Comparison of ENCODE assay signal across 8 mouse cellular contexts in the genomic region with DNA sequence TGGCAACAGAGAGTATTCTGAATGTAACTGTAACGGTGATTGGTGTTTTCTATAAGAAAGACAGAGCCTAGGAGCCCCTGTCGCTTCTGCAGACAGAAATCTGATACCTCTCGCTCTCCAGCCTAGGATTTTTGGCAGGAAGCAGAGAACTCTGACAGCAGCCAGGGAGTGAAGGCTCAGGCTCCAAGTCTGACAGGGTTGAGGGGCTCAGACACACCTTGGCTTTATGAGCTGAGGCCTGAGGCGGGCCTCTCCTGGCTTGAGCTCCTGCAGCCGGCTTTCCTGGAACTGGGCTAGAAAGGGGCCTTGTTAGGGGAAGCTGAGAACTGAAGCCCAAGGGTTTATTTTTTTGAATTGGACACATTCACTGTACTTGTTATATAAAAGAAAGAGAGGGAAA. TPM values are rescaled to one million over a fixed set of nuclear protein-coding genes. Genes with fewer than 3 reads are reported as not detected.
DNase-seq lines count a peak whose midpoint lies in the region; ATAC-seq and TF ChIP-seq lines count a peak whose summit lies in the region.

No protein-coding gene starts in this region.

- no peaks in the 10 kb centered on the region for H3K27me3 ChIP-seq in forebrain, embryonic 16.5 days (replicated peaks; ENCODE audit: control insufficient read depth, insufficient read depth, low read length)
- no peaks in the 10 kb centered on the region for H3K27me3 ChIP-seq in limb, embryonic 15.5 days
- H3K27me3 ChIP-seq in liver, embryonic 12.5 days (replicated peaks) = no peaks in the 10 kb centered on the region

- H3K4me2 ChIP-seq in forebrain, embryonic 16.5 days (ENCODE audit: low read length) = no peak overlapping the region
- H3K4me2 ChIP-seq in limb, embryonic 15.5 days = peak overlapping the region; percentile 37
- no peak overlapping the region for H3K4me2 ChIP-seq in liver, embryonic 12.5 days

- intact Hi-C loops in gastrocnemius, postnatal 36 days (cut with DNase I) = no loop called here

- peak; percentile 50 for DNase-seq in gastrocnemius, postnatal 25 days
- no peak for DNase-seq in gastrocnemius, postnatal 36 days
- DNase-seq in brain, embryonic 14.5 days (ENCODE audit: low read depth) = peak; percentile 90
- DNase-seq in MN1 (ENCODE audit: low spot score) = no peak
- DNase-seq in kidney, postnatal 25 days = no peak

- 0 out of 2 replicates have a peak overlapping the region, but pooled peaks have one; percentile 25 for H3K9ac ChIP-seq in forebrain, embryonic 16.5 days (replicated peaks; ENCODE audit: low read depth, low read length)
- H3K9ac ChIP-seq in limb, embryonic 15.5 days = no peak overlapping the region; the same call in 1 of the 2 replicates
- no peak overlapping the region for H3K9ac ChIP-seq in liver, embryonic 12.5 days

- no peak overlapping the region for H3K4me3 ChIP-seq in forebrain, embryonic 16.5 days (replicated peaks; ENCODE audit: low read length)
- H3K4me3 ChIP-seq in limb, embryonic 15.5 days = peak overlapping the region; percentile 20; the same call in 1 of the 2 replicates
- H3K4me3 ChIP-seq in liver, embryonic 12.5 days = no peak overlapping the region

- peak; percentile 59 for ATAC-seq in forebrain, embryonic 16.5 days
- ATAC-seq in limb, embryonic 15.5 days (ENCODE audit: insufficient number of reproducible peaks, low FRiP score, low TSS enrichment, low read depth) = peak; percentile 95
- no peak for ATAC-seq in liver, embryonic 12.5 days

- 10% methylated on average over 5 of the region's 5 CpGs for WGBS in forebrain, embryonic 16.5 days
- 3% methylated on average over 5 of the region's 5 CpGs for WGBS in limb, embryonic 15.5 days
- 47% methylated on average over 5 of the region's 5 CpGs for WGBS in liver, embryonic 12.5 days (ENCODE audit: insufficient replicate concordance)

- TF ChIP-seq POLR2A in brain, embryonic 14.5 days (IDR thresholded peaks at IDR 0.05; ENCODE audit: borderline replicate concordance, extremely low read depth, insufficient read depth, insufficient read length, poor library complexity, severe bottlenecking) = no peak

- no peaks in the 10 kb centered on the region for H3K36me3 ChIP-seq in forebrain, embryonic 16.5 days (ENCODE audit: control insufficient read depth, insufficient read depth)
- no peaks in the 10 kb centered on the region for H3K36me3 ChIP-seq in limb, embryonic 15.5 days
- no peaks in the 10 kb centered on the region for H3K36me3 ChIP-seq in liver, embryonic 12.5 days

- TF ChIP-seq CTCF in brain, embryonic 14.5 days (IDR thresholded peaks at IDR 0.05; ENCODE audit: borderline replicate concordance, extremely low read depth, insufficient read depth, insufficient read length) = no peak

- H3K27ac ChIP-seq in forebrain, embryonic 16.5 days (ENCODE audit: low read length) = peak overlapping the region; percentile 81
- peak overlapping the region; percentile 94 for H3K27ac ChIP-seq in limb, embryonic 15.5 days
- no peak overlapping the region for H3K27ac ChIP-seq in liver, embryonic 12.5 days

- H3K4me1 ChIP-seq in forebrain, embryonic 16.5 days (replicated peaks; ENCODE audit: control insufficient read depth, insufficient read depth, low read length) = peaks cover 29% of the 10 kb centered on the region
- H3K4me1 ChIP-seq in limb, embryonic 15.5 days = peaks cover 73% of the 10 kb centered on the region
- no peaks in the 10 kb centered on the region for H3K4me1 ChIP-seq in liver, embryonic 12.5 days

- H3K9me3 ChIP-seq in forebrain, embryonic 16.5 days (ENCODE audit: control insufficient read depth, low read length) = no peaks in the 10 kb centered on the region
- H3K9me3 ChIP-seq in limb, embryonic 15.5 days = no peaks in the 10 kb centered on the region
- H3K9me3 ChIP-seq in liver, embryonic 12.5 days (replicated peaks) = no peaks in the 10 kb centered on the region

RNA-seq across cellular contexts. Expression of a gene that starts 57.7 kb away (rescaled TPM):
- total RNA-seq in gastrocnemius, postnatal 25 days (2021) = 1 to 10 TPM; 4.0 to 5.7 TPM
- total RNA-seq in gastrocnemius, postnatal 36 days (2021) = 1 to 10 TPM; 3.7 to 3.8 TPM
- polyA plus RNA-seq in brain, embryonic 14.5 days (2012; rRNA removed) = 20.2 and 20.5 TPM in 2 replicates
- 15.2 and 17.6 TPM in 2 replicates for polyA plus RNA-seq in forebrain, embryonic 16.5 days (2015; fragmentation: Nextera tagmentation; extraction: Ambion mirVana)
- polyA plus RNA-seq in limb, embryonic 15.5 days (2015; fragmentation: Nextera tagmentation; extraction: Ambion mirVana) = 56.1 and 57.6 TPM in 2 replicates
- polyA plus RNA-seq in liver, embryonic 12.5 days (2016; fragmentation: Nextera tagmentation; extraction: Ambion mirVana) = 1.1 and 1.7 TPM in 2 replicates

Comparison
In these comparisons a context has a peak if more than half of its experiments do, and no peak if none do; other contexts are left out.
1. DNase-seq: peak in gastrocnemius, postnatal 25 days (single experiment) and brain, embryonic 14.5 days (single experiment); none in gastrocnemius, postnatal 36 days (0 of 2), MN1 (single experiment) and kidney, postnatal 25 days (0 of 2).